Mouse (Mus musculus) midbrain, embryonic 10.5 days (tissue): ENCODE measurements around the gene Ccng1. TPM values are rescaled to one million over a fixed set of nuclear protein-coding genes. Genes with fewer than 3 reads are reported as not detected.
"Not testable (repeated sequence)": the region's sequence is repeated elsewhere in the genome, so short reads cannot be mapped to it uniquely, and the experiment has no call there.

Source experiments
- DNase-seq: peaks from one replicate; pipeline ENCODE4 v3.0.0-alpha.2; 2017; ENCODE audit warnings: low spot score
- H3K27ac ChIP-seq: fragments of 300-500 bp; sonication (generic); replicated peaks from 2 replicates; pipeline ENCODE4 v1.5.1; 2016; ENCODE audit warnings: mild to moderate bottlenecking
- H3K27me3 ChIP-seq: fragments of 300-500 bp; sonication (generic); 2 replicates; pipeline ENCODE4 v1.6.1; 2016; ENCODE audit warnings: low read depth, mild to moderate bottlenecking; ENCODE audit not compliant: poor library complexity, severe bottlenecking
- H3K36me3 ChIP-seq: fragments of 300-500 bp; sonication (generic); 2 replicates; pipeline ENCODE4 v1.6.1; 2016; ENCODE audit warnings: mild to moderate bottlenecking, moderate library complexity
- H3K4me1 ChIP-seq: fragments of 300-500 bp; sonication (generic); 2 replicates; pipeline ENCODE4 v1.6.1; 2016
- H3K4me3 ChIP-seq: fragments of 300-500 bp; sonication (generic); 2 replicates; pipeline ENCODE4 v1.5.1; 2016; ENCODE audit warnings: mild to moderate bottlenecking, moderate library complexity
- H3K9me3 ChIP-seq: fragments of 300-500 bp; sonication (generic); replicated peaks from 2 replicates; pipeline ENCODE4 v1.6.1; 2016; ENCODE audit warnings: mild to moderate bottlenecking
- WGBS: fragments of 180-500 bp; shearing (Covaris S2); methylation state at CpG from one replicate; pipeline ENCODE4 v1.1.7; 2016; 5-methylcytosine and 5-hydroxymethylcytosine counted together
- polyA plus RNA-seq: library from polyadenylated mRNA; unstranded; fragments of >200 nt; fragmentation: Nextera tagmentation; extraction: Ambion mirVana; gene quantifications from 2 replicates; pipeline ENCODE4 v1.2.1, GENCODE M21; 2016

Gene Ccng1
- polyA plus RNA-seq, 1 experiment from 2014 or later, result 38.5 TPM

DNA sequence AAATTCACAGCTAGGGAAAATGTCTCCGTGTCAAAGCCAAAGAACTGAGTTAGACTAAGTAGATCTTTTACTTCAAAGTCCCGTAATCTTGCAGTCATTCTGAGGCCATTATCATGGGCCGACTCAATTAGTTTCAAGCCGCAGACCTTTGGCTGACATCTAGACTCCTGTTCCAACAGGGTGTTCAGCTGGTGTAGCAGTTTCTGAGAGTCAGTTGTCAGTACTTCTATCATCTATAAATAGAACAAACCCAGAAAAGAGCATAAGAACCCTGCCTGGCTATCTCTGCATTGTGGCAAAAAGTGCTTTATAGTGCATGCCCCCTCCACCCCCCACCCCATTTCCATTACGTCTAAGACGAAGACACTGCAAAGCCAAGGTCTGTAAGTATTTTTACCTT is 1.3 kb downstream of the Ccng1 start:
- H3K4me3 ChIP-seq, result 0 out of 2 replicates have a peak overlapping the region, but pooled peaks have one; percentile 77
- DNase-seq, result no peak
- H3K4me1 ChIP-seq, result peaks cover 18% of the 10 kb centered on the region
- peaks cover 7% of the 10 kb centered on the region; the same call in 1 of the 2 replicates for H3K36me3 ChIP-seq
- WGBS, result 81% methylated on average over 6 of the region's 6 CpGs
- no peaks in the 10 kb centered on the region for H3K9me3 ChIP-seq
- H3K27ac ChIP-seq, result no peak overlapping the region
- H3K27me3 ChIP-seq, result no peaks in the 10 kb centered on the region

DNA sequence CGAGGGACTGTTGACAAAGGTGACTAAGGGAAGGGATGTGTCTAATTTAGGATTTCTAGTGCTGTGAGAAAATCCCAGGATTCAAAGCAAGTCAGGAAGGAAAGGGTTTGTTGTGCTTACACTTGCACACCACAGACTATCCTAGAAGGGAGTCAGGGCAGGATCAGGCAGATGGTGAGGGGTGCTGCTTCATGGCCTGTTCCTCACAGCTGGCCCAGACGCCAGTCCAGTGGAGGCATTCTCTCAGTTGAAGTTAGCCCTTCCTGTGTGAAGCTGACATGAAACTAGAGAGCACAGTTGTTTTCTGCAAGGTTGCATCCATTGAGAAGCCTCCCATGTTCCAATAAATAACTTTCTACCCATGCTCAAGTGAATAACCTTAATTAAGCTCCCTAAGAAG is 7.4 kb downstream of the Ccng1 start:
- no peak for DNase-seq
- Histone ChIP-seq H3K4me1 (no peaks in the 10 kb centered on the region), H3K27me3 (no peaks in the 10 kb centered on the region), H3K27ac (no peak overlapping the region), H3K9me3 (no peaks in the 10 kb centered on the region), H3K4me3 (no peak overlapping the region), H3K36me3 (peaks cover 12% of the 10 kb centered on the region; the same call in 1 of the 2 replicates)
- 72% methylated on average over 2 of the region's 2 CpGs for WGBS

DNA sequence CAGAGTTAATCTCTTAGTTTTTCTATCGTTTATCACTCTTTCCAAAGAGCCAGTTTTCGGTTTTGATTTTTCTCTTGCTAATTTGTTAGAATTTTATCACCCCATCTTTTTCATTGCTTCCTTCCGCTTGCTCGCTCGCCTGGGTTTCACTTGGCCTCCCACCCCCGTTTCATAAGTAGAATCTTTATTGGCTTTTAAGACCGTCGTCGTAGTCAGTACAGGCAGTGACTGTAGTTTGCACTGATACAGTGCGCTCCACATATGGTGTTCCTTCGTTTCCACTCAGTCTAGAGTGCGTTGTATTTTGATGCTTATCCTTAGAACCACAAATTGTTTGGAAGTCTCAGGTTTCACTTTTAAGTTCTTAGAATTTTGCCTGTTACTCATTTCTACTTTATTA is 8.8 kb downstream of the Ccng1 start:
- H3K36me3 ChIP-seq, result peaks cover 16% of the 10 kb centered on the region
- no peaks in the 10 kb centered on the region for H3K4me1 ChIP-seq
- WGBS, result 93% methylated on average over 12 of the region's 12 CpGs
- no peak for DNase-seq
- no peaks in the 10 kb centered on the region for H3K27me3 ChIP-seq
- no peak overlapping the region for H3K4me3 ChIP-seq
- no peak overlapping the region for H3K27ac ChIP-seq
- no peaks in the 10 kb centered on the region for H3K9me3 ChIP-seq

DNA sequence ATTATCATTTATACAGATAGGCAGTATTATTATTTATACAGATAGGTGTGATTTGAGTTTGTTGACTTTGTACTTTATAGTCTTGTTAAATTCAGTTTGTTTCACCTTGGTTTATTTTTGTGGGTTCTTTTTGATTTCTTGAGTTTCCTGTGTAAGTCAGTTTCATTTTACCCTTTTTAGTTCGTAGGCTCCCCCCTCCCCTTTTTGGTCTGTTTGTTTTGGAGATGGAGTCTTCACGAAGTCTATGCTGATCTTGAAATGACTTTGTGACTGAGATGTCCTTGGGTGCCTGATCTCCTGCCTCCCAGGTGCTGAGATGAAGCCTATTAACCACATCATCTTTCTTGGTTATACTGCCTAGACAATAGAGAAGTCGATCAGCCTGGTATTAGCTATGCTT is 10.8 kb downstream of the Ccng1 start:
- no peaks in the 10 kb centered on the region for H3K9me3 ChIP-seq
- H3K36me3 ChIP-seq, result peaks cover 30% of the 10 kb centered on the region
- no peaks in the 10 kb centered on the region for H3K27me3 ChIP-seq
- 81% methylated on average over 3 of the region's 3 CpGs for whole genome bisulfite sequencing
- no peak for DNase-seq
- H3K4me1 ChIP-seq, result no peaks in the 10 kb centered on the region
- H3K4me3 ChIP-seq, result no peak overlapping the region
- no peak overlapping the region for H3K27ac ChIP-seq

DNA sequence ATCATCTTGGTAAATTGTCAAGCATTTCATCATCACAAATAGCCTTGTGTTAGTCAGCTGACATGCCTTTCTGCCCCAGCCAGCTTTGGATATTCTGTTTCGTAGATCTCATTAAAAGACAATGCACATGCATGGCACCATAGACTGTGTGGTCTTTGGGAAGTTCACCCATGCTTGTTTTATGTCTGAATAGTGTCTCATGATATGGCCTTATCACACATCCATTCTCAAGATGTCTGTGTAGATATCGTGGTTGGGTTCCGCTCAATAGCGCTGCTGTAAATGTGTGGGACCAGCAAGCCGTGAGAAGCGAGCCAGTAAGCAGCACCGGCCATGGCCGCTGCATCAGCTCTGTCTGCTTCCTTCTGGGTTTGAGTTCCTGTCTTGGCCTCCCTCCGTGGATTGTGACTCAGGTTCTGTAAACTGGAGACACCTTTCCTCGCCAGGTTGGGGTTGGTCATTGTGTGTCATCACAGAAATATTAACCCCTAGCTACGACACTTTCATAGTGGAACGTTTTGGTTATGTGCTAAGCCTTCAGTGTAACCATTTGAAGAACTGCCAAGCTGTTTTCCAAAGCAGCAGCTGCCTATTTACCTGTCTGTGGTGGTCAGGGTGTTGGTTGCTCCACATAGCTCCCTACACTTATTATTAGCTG is 13.4 kb downstream of the Ccng1 start:
- peaks cover 52% of the 10 kb centered on the region for H3K36me3 ChIP-seq

DNA sequence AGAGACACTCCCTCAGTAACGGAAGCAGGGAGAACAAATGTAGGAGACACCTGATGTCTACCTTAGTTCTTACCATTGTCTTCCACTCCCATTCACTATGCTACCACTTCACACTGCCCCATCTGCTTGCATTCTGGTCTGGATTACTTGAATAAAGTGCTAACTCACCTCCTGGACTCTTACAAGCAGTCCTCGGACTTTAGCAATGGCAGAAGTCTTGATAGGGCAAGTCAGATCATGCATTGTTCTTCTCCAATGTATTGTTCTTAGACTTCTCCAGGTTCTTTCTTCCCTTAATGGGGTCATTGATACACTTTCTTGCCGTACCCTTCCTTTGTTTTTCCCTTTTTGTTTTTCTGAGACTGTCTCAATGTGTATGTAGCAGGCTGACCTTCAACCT is 17.7 kb downstream of the Ccng1 start:
- no peak for DNase-seq
- Histone ChIP-seq H3K36me3 (peaks cover 68% of the 10 kb centered on the region), H3K27ac (no peak overlapping the region), H3K4me3 (no peak overlapping the region), H3K9me3 (no peaks in the 10 kb centered on the region), H3K4me1 (peaks cover 20% of the 10 kb centered on the region), H3K27me3 (no peaks in the 10 kb centered on the region)
- 91% methylated on average over 3 of the region's 3 CpGs for WGBS

More for the DNA sequence above, 13.4 kb downstream of the Ccng1 start:
- H3K4me3 ChIP-seq, result no peak overlapping the region
- 92% methylated on average over 12 of the region's 12 CpGs for WGBS
- no peaks in the 10 kb centered on the region for H3K4me1 ChIP-seq
- no peak overlapping the region for H3K27ac ChIP-seq
- H3K27me3 ChIP-seq, result no peaks in the 10 kb centered on the region
- no peaks in the 10 kb centered on the region for H3K9me3 ChIP-seq
- DNase-seq, result no peak

DNA sequence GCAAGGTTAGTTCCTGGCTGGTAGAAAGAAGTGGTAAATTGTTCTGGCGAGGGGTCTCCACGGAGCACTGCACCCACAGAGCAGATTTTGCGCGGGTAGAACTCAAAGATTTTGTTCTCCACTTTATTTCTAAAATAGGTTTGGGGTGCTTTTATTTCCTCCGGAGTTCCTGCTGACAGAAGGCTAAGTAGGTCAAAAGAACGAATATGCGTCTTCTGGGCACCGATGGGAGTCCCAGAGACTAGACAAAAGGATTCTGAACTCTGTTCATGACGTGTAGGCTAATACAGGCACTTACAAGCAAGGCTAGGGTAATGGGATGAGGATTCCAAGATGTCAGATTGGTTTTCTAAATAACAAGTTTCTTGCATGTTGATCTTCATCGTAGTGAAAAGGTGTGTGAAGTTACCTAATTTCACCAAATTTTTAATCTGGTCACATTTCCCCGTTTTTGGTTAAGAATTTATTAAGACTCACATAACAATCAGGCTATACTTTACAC is 20.8 kb downstream of the Ccng1 start:
- Histone ChIP-seq H3K4me1 (peaks cover 43% of the 10 kb centered on the region), H3K36me3 (peaks cover 59% of the 10 kb centered on the region), H3K27me3 (no peaks in the 10 kb centered on the region), H3K9me3 (no peaks in the 10 kb centered on the region), H3K4me3 (peak overlapping the region; percentile 91), H3K27ac (peak overlapping the region; percentile 97)
- WGBS, result 5% methylated on average over 11 of the region's 11 CpGs
- no peak for DNase-seq

DNA sequence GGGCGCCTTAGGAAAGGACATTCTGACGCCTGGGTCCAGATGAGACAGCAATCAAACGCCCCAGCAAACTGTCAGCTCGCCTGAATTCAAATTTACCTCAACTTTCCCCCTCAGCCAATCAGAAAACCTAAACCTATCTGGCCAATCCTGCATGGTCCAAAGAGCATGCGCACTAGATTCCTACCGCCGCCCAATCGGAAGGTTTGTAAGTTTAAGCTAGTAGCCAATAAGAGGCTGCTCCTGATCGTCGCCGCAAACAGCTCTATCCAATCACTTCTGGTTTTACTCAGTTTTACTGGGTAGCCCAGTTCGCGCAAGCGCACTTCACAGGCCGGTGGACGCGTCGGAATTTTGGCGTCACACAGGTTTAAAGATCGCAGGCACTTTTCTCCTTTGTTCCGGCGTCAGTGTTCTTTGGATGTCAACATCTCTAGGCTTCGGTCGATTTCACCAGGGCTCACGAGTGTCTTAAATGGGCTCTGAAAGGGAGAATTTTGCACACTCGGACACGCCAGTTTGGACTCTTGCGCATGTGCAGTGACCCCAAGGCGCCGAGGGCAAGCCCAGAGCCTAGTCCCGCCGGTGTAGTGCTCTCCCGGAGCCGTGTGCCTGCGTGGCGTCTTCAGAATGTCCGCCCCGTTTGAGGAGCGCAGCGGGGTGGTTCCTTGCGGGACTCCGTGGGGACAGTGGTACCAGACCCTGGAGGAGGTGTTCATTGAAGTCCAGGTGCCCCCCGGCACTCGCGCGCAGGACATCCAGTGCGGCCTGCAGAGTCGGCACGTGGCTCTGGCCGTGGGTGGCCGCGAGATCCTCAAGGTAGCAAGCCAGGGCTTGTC is 21.6 kb downstream of the Ccng1 start, which contains the start of the genes Hmmr and Nudcd2:
Gene Hmmr, minus strand, starts transcription at position 84 of the 836 bp plus-strand sequence.
Gene Nudcd2, plus strand, starts transcription at position 329 of the 836 bp plus-strand sequence.
- Histone ChIP-seq H3K27me3 (no peaks in the 10 kb centered on the region), H3K4me1 (peaks cover 43% of the 10 kb centered on the region), H3K27ac (peak within 1 kb of the TSS; percentile 97), H3K4me3 (peak within 1 kb of the TSS; percentile 91), H3K9me3 (no peaks in the 10 kb centered on the region), H3K36me3 (peaks cover 59% of the 10 kb centered on the region)
- WGBS, result under 1% methylated on average over 52 of the region's 52 CpGs
- DNase-seq, result peak; percentile 95

DNA sequence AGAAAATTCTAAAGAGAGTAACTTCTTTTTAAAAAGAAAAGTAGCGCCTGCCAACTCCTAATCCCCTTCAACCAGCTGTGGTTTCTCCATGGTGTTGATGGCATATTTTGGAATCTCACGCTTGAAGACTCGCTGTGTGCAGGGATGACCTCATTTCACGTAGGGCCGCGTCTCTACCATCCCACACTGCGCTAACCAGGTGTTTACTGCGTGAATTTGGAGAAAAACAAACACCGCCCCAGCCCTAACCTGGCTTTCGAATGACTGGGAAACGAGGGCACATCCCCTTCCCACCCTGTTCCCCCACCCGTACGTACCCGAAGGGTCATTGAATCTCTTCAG is 22.1 kb downstream of the Ccng1 start:
- DNase-seq, result no peak
- 2% methylated on average over 14 of the region's 14 CpGs for WGBS
- H3K36me3 ChIP-seq, result peaks cover 59% of the 10 kb centered on the region
- peak overlapping the region; percentile 91 for H3K4me3 ChIP-seq
- H3K27ac ChIP-seq, result peak overlapping the region; percentile 97
- H3K9me3 ChIP-seq, result no peaks in the 10 kb centered on the region
- H3K27me3 ChIP-seq, result no peaks in the 10 kb centered on the region
- H3K4me1 ChIP-seq, result peaks cover 43% of the 10 kb centered on the region

DNA sequence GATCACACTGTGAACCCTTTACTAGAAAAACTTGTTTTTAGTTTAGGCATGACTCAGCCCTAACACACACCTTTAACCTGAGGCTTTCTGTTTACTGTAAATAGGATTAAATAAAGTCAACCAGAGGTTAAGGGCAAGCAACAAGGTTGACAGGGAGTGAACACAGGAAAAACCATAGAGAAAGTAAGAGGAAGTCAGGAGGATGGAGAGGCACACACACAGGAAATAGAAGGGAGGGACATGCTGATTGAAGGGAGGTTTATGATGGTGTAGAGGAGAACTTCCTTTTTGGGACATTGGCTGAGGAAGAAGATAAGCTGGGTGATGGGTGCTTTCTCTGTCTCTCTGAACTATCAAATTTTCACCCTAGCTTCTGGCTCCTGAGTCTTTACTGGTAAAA is 36.8 kb downstream of the Ccng1 start:
- H3K27ac ChIP-seq, result no peak overlapping the region
- H3K36me3 ChIP-seq, result peaks cover 100% of the 10 kb centered on the region
- no peak overlapping the region for H3K4me3 ChIP-seq
- H3K9me3 ChIP-seq, result no peaks in the 10 kb centered on the region
- no peaks in the 10 kb centered on the region for H3K27me3 ChIP-seq
- H3K4me1 ChIP-seq, result no peaks in the 10 kb centered on the region
- no peak for DNase-seq

DNA sequence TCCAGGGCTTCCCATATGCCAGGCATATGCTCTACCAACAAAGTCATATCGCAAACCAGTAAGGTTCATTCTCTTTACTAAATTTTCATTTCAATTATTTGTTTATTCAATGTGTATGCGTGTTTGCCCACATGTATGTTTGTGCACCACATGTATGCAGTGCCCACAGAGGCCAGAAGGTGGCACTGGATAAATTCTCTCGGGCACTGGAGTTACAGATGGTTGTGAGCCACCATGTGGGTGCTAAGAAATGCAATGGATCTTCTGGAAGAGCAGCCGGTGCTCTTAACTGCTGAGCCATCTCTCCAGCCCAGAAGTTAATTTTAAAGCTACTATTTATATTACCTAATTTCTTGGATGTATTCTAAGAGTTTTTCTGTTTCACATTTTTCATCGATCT is 39.6 kb downstream of the Ccng1 start:
- no peaks in the 10 kb centered on the region for H3K9me3 ChIP-seq
- H3K27me3 ChIP-seq, result no peaks in the 10 kb centered on the region
- H3K27ac ChIP-seq, result no peak overlapping the region
- H3K36me3 ChIP-seq, result peaks cover 100% of the 10 kb centered on the region
- no peak for DNase-seq
- WGBS, result 93% methylated on average over 5 of the region's 5 CpGs
- no peaks in the 10 kb centered on the region for H3K4me1 ChIP-seq
- no peak overlapping the region for H3K4me3 ChIP-seq

DNA sequence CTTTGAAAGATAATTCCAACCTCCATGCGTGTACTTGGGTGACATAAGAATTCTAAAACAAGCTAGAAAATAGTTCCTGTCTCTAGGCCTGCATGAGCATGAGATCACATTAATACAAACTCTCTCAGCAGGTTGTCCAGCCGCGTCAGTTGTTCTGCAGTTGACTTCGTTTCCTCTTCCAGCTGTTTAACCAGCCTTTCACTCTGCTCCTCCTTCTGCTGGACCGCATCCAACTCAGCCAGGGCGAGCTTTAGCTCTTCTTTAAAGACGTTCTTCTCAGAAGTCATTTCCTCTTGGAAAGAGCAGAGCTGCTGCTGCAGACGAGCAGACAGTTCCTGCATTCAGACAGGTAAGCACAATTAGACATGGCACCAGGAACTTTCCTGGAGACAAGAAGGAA is 41.3 kb downstream of the Ccng1 start:
- no peaks in the 10 kb centered on the region for H3K4me1 ChIP-seq
- DNase-seq, result no peak
- no peaks in the 10 kb centered on the region for H3K27me3 ChIP-seq
- peaks cover 100% of the 10 kb centered on the region for H3K36me3 ChIP-seq
- H3K9me3 ChIP-seq, result no peaks in the 10 kb centered on the region
- no peak overlapping the region for H3K4me3 ChIP-seq
- no peak overlapping the region for H3K27ac ChIP-seq
- 95% methylated on average over 8 of the region's 8 CpGs for WGBS

DNA sequence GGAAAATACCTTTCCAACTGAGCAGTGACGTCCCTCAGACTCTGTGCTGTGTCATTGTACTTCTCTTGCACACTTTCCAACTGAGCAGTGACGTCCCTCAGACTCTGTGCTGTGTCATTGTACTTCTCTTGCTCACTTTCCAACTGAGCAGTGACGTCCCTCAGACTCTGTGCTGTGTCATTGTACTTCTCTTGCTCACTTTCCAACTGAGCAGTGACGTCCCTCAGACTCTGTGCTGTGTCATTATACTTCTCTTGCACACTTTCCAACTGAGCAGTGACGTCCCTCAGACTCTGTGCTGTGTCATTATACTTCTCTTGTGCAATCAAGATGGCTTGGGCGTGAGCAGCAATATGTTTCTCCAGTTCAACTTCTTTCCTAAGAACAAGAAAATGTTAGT is 45.2 kb downstream of the Ccng1 start:
- not testable (repeated sequence) for H3K4me3 ChIP-seq, H3K9me3 ChIP-seq, H3K27me3 ChIP-seq, DNase-seq, H3K27ac ChIP-seq, H3K4me1 ChIP-seq
- H3K36me3 ChIP-seq, result peaks cover 100% of the 10 kb centered on the region
- WGBS, result 90% methylated on average over 6 of the region's 6 CpGs
